Mouse (Mus musculus): ENCODE results near the gene Ptchd1. TPM values are rescaled to one million over a fixed set of nuclear protein-coding genes. Genes with fewer than 3 reads are reported as not detected.

Ptchd1 gene
- polyA plus RNA-seq, 1 experiment from 2014 or later = 15.5 TPM

Other genes with a start within 250 kb of the Ptchd1 start
- 0.44 and 0.67 TPM in 2 replicates for gene Gm15155, start 927 bp upstream of the Ptchd1 start, polyA plus RNA-seq (2014; fragmentation: Nextera tagmentation; extraction: Ambion mirVana)